Mouse (Mus musculus) CH12.LX (cell line): Measurements from ENCODE around the gene Gars. TPM values are rescaled to one million over a fixed set of nuclear protein-coding genes. Genes with fewer than 3 reads are reported as not detected.
A peak's percentile ranks its signal among the peaks of the same experiment; 100 is the strongest.

ENCODE experiments used
- DNase-seq: peaks from one replicate; pipeline ENCODE4 v3.0.0-alpha.2; 2013; ENCODE audit errors: extremely low read depth
- H3K27ac ChIP-seq: 2 replicates; pipeline ENCODE4 v1.5.1; 2012; ENCODE audit warnings: low read depth, mild to moderate bottlenecking, control low read depth, moderate library complexity; ENCODE audit not compliant: insufficient read depth
- H3K27me3 ChIP-seq: replicated peaks from 2 replicates; pipeline ENCODE3; 2012; ENCODE audit warnings: inconsistent platforms
- H3K36me3 ChIP-seq, 2 experiments: replicated peaks in 1 of 2; 2 replicates each; pipeline versions ENCODE3 to v1.6.1; 2012; ENCODE audit warnings: inconsistent platforms in 1 of 2, low read length in 1 of 2, mild to moderate bottlenecking in 1 of 2, mixed read lengths in 1 of 2, moderate library complexity in 1 of 2; ENCODE audit not compliant: control insufficient read depth in 1 of 2, insufficient read depth in 1 of 2
- H3K4me1 ChIP-seq, 2 experiments: 2 replicates each; pipeline ENCODE4 v1.6.1; 2012; ENCODE audit warnings: inconsistent platforms in 1 of 2, moderate library complexity in 1 of 2; ENCODE audit not compliant: insufficient read depth in 2 of 2, control insufficient read depth in 1 of 2
- H3K4me2 ChIP-seq: 2 replicates; pipeline ENCODE4 v1.6.1; 2012; ENCODE audit warnings: low read depth, mild to moderate bottlenecking, control low read depth; ENCODE audit not compliant: poor library complexity, insufficient read depth, severe bottlenecking
- H3K4me3 ChIP-seq, 3 experiments: fragments of 150-350 bp in 1 of 3; sonication (generic) in 1 of 3; replicated peaks in 1 of 3; 2 replicates each; pipeline versions ENCODE3 to v1.5.1; 2011 to 2012; ENCODE audit warnings: low read depth in 2 of 3, low read length in 2 of 3, mild to moderate bottlenecking in 2 of 3, moderate library complexity in 2 of 3, control low read depth in 1 of 3, improper control_type of control experiment in 1 of 3, inconsistent platforms in 1 of 3, mixed read lengths in 1 of 3; ENCODE audit not compliant: poor library complexity in 1 of 3
- H3K79me2 ChIP-seq: replicated peaks from 2 replicates; pipeline ENCODE4 v1.6.1; 2012; ENCODE audit warnings: mild to moderate bottlenecking, moderate library complexity; ENCODE audit not compliant: control insufficient read depth, poor library complexity, insufficient read depth, severe bottlenecking; ENCODE audit errors: extremely low read depth
- H3K9ac ChIP-seq: 2 replicates; pipeline ENCODE4 v1.6.1; 2012; ENCODE audit warnings: low read depth, mild to moderate bottlenecking, control low read depth, moderate library complexity; ENCODE audit not compliant: insufficient read depth
- H3K9me3 ChIP-seq: replicated peaks from 2 replicates; pipeline ENCODE3; 2012; ENCODE audit warnings: low read length, inconsistent platforms, mixed read lengths
- CHD1 ChIP-seq: IDR thresholded peaks from 2 replicates; pipeline ENCODE4 v1.6.1; 2012; ENCODE audit warnings: low read depth, low read length, improper control_type of control experiment, inconsistent platforms
- CHD2 ChIP-seq: IDR thresholded peaks from 2 replicates; pipeline ENCODE4 v1.6.1; 2011; ENCODE audit warnings: low read length, improper control_type of control experiment
- E2F4 ChIP-seq: IDR thresholded peaks from 2 replicates; pipeline ENCODE4 v1.6.1; 2011; ENCODE audit warnings: low read depth, low read length, improper control_type of control experiment; ENCODE audit not compliant: insufficient replicate concordance
- ELF1 ChIP-seq: IDR thresholded peaks from 2 replicates; pipeline ENCODE4 v1.6.1; 2014; ENCODE audit warnings: low read depth, mild to moderate bottlenecking, inconsistent platforms, low read length, improper control_type of control experiment
- EP300 ChIP-seq: IDR thresholded peaks from 2 replicates; pipeline ENCODE4 v1.6.1; 2011; ENCODE audit warnings: low read length, improper control_type of control experiment
- JUN ChIP-seq: IDR thresholded peaks from 2 replicates; pipeline ENCODE4 v1.6.1; 2011; ENCODE audit warnings: low read depth, mild to moderate bottlenecking, low read length, improper control_type of control experiment, moderate library complexity; ENCODE audit not compliant: insufficient read depth
- MAFK ChIP-seq: IDR thresholded peaks from 2 replicates; pipeline ENCODE4 v1.6.1; 2011; ENCODE audit warnings: low read length, improper control_type of control experiment; ENCODE audit not compliant: insufficient replicate concordance
- MAX ChIP-seq: IDR thresholded peaks from 2 replicates; pipeline ENCODE4 v1.6.1; 2011; ENCODE audit warnings: low read length, improper control_type of control experiment
- MYC ChIP-seq: IDR thresholded peaks from 2 replicates; pipeline ENCODE4 v1.6.1; 2011; ENCODE audit warnings: low read depth, mild to moderate bottlenecking, improper control_type of control experiment, low read length
- NELFE ChIP-seq: IDR thresholded peaks from 2 replicates; pipeline ENCODE4 v1.6.1; 2011; ENCODE audit warnings: low read depth, low read length, improper control_type of control experiment
- POLR2AphosphoS2 ChIP-seq: IDR thresholded peaks from 2 replicates; pipeline ENCODE4 v1.6.1; 2011; ENCODE audit warnings: low read depth, low read length, improper control_type of control experiment
- RAD21 ChIP-seq: IDR thresholded peaks from 2 replicates; pipeline ENCODE4 v1.6.1; 2011; ENCODE audit warnings: low read depth, mild to moderate bottlenecking, low read length, improper control_type of control experiment, moderate library complexity
- RCOR1 ChIP-seq: conservative IDR thresholded peaks from 2 replicates; pipeline ENCODE4 v1.6.1; 2012; ENCODE audit warnings: low read depth, mild to moderate bottlenecking, inconsistent platforms, low read length, improper control_type of control experiment
- SMC3 ChIP-seq: IDR thresholded peaks from 2 replicates; pipeline ENCODE4 v1.6.1; 2011; ENCODE audit warnings: low read depth, low read length, improper control_type of control experiment
- TBP ChIP-seq: conservative IDR thresholded peaks from 2 replicates; pipeline ENCODE4 v1.6.1; 2011; ENCODE audit warnings: low read depth, low read length, improper control_type of control experiment
- TCF12 ChIP-seq: IDR thresholded peaks from 2 replicates; pipeline ENCODE4 v1.6.1; 2014; ENCODE audit warnings: low read depth, mild to moderate bottlenecking, inconsistent platforms, low read length, improper control_type of control experiment
- UBTF ChIP-seq: IDR thresholded peaks from 2 replicates; pipeline ENCODE4 v1.6.1; 2012; ENCODE audit warnings: low read depth, mild to moderate bottlenecking, inconsistent platforms, low read length, improper control_type of control experiment, moderate library complexity
- USF2 ChIP-seq: conservative IDR thresholded peaks from 2 replicates; pipeline ENCODE4 v1.6.1; 2011; ENCODE audit warnings: low read depth, low read length, improper control_type of control experiment
- ZC3H11A ChIP-seq: IDR thresholded peaks from 2 replicates; pipeline ENCODE4 v1.6.1; 2012; ENCODE audit warnings: low read depth, mild to moderate bottlenecking, inconsistent platforms, low read length, improper control_type of control experiment
- ZKSCAN1 ChIP-seq: IDR thresholded peaks from 2 replicates; pipeline ENCODE4 v1.6.1; 2012; ENCODE audit warnings: low read depth, inconsistent platforms, low read length, improper control_type of control experiment, borderline replicate concordance
- ZNF384 ChIP-seq: IDR thresholded peaks from 2 replicates; pipeline ENCODE4 v1.6.1; 2012; ENCODE audit warnings: low read depth, low read length, improper control_type of control experiment, inconsistent platforms
- dilution Hi-C: fragments of 300-500 bp; cut with MboI; formaldehyde crosslinking; loops from 2 replicates; pipeline ENCODE4 v1.14.3; 2020; ENCODE audit warnings: low sequenced_read_pairs; ENCODE audit not compliant: extremely low pct_unique_long_range_greater_than_20kb, extremely low pct_ligation_motif_present
- in situ Hi-C: fragments of 300-500 bp; cut with MboI; formaldehyde crosslinking; loops from 3 replicates; pipeline ENCODE4 v1.14.3; 2019; ENCODE audit warnings: low sequenced_read_pairs, low pct_ligation_motif_present, low pct_unique_long_range_greater_than_20kb, mixed read lengths
- polyA plus RNA-seq: library from polyadenylated mRNA; unstranded; fragments of >175 nt; gene quantifications from 2 replicates; pipeline ENCODE4 v1.2.1, GENCODE M21; 2012; ENCODE audit warnings: low read depth; ENCODE audit not compliant: insufficient read length
- total RNA-seq, 2 experiments: library from RNA; depleted of rRNA; stranded (reverse); fragments of 300-350 nt in 1 of 2; fragments of >200 nt in 1 of 2; gene quantifications; 2 replicates each; pipeline ENCODE4 v1.2.3; 2012 to 2014

Gene Gars
- total and polyA plus RNA-seq, 3 experiments, result 329 to 457 (median 341) TPM

- no peak overlapping the region for H3K4me2 ChIP-seq
- no peaks in the 10 kb centered on the region for H3K27me3 ChIP-seq
- dilution Hi-C loops, result no loop called here
- H3K36me3 ChIP-seq, result peaks cover 43 to 83% of the 10 kb centered on the region in 2 experiments
- in situ Hi-C loops, result no loop called here
- DNase-seq, result peak; percentile 21
- TF ChIP-seq TCF12 (no peak), ZC3H11A (no peak), NELFE (no peak), MAFK (no peak), CHD1 (no peak), USF2 (no peak), MAX (no peak), TBP (no peak), POLR2AphosphoS2 (no peak), RAD21 (no peak), ZKSCAN1 (no peak), UBTF (no peak), EP300 (no peak), ELF1 (no peak)
- TF ChIP-seq, all 38 proteins: peak for 0
- no peak overlapping the region for H3K4me3 ChIP-seq
- H3K4me1 ChIP-seq, result peaks cover 26 to 51% of the 10 kb centered on the region in 2 experiments
- H3K9me3 ChIP-seq, result no peaks in the 10 kb centered on the region
- H3K9ac ChIP-seq, result no peak overlapping the region
- peaks cover 94% of the 10 kb centered on the region for H3K79me2 ChIP-seq
- no peak overlapping the region for H3K27ac ChIP-seq
Observed at GRCm38 (mm10) chr6:55045326-55045725, 7.5 kb downstream of the Gars start.

GRCm38 (mm10) chr6:55049186-55049585 lies 11.4 kb downstream of the Gars start:
- Histone ChIP-seq H3K79me2 (peaks cover 62% of the 10 kb centered on the region), H3K9ac (no peak overlapping the region), H3K4me1 (peaks cover 10 to 22% of the 10 kb centered on the region in 2 experiments; a peak in 3 of 4 replicates), H3K27me3 (no peaks in the 10 kb centered on the region), H3K4me2 (no peak overlapping the region), H3K27ac (no peak overlapping the region), H3K9me3 (no peaks in the 10 kb centered on the region), H3K36me3 (peaks cover 61 to 93% of the 10 kb centered on the region in 2 experiments), H3K4me3 (no peak overlapping the region)
- dilution Hi-C loops, result no loop called here
- DNase-seq, result no peak
- TF ChIP-seq JUN (no peak), MAFK (no peak), TCF12 (no peak), RCOR1 (no peak), ZNF384 (no peak), CHD2 (no peak), E2F4 (no peak), MYC (no peak), SMC3 (no peak), NELFE (no peak)
- in situ Hi-C loops, result no loop called here
